9 mouse cellular contexts compared by ENCODE assay signal in genomic region chr14:118930777-118931176, GRCm38 (mm10).
"Had no signal": no experiment of that assay in that cellular context is flagged by ENCODE, and none has a peak within 500 bp of the region (broad histone marks: within the 10 kb centered on the region; RNA-seq: fewer than 3 reads in every experiment).

No protein-coding gene starts in this region.

- DNase-seq: kidney, adult 11 months; kidney, adult 9 months; kidney, postnatal 36 days; liver; lung, postnatal 14 days; midbrain, embryonic 14.5 days; right cerebral cortex, postnatal 14 days; thymus, adult 2 months; thymus, postnatal 25 days had no signal
